Mouse (Mus musculus) ES-Bruce4 (cell line): ENCODE measurements at regions not wholly inside any gene's neighbourhood (a gene's known extent, or its start where the extent isn't known, plus 50 kb on each side); places are given as distances from the start of the nearest gene placed in this dataset.

ENCODE experiments used
- H3K27ac ChIP-seq: 2 replicates; pipeline ENCODE4 v1.5.1; 2012; ENCODE audit warnings: low read length, inconsistent platforms; ENCODE audit not compliant: insufficient read depth
- H3K27me3 ChIP-seq: 2 replicates; pipeline ENCODE4 v1.6.1; 2012; ENCODE audit warnings: mild to moderate bottlenecking, low read length, inconsistent platforms; ENCODE audit not compliant: control insufficient read depth, poor library complexity, insufficient read depth, severe bottlenecking
- H3K36me3 ChIP-seq: 2 replicates; pipeline ENCODE4 v1.6.1; 2012; ENCODE audit warnings: inconsistent platforms, mild to moderate bottlenecking, low read length, moderate library complexity; ENCODE audit not compliant: control insufficient read depth, poor library complexity, insufficient read depth, severe bottlenecking
- H3K4me1 ChIP-seq: one replicate; pipeline ENCODE4 v1.8.1; 2011; ENCODE audit warnings: low read length; ENCODE audit not compliant: control insufficient read depth, insufficient read depth
- H3K4me3 ChIP-seq: 2 replicates; pipeline ENCODE4 v1.5.1; 2011; ENCODE audit warnings: low read depth, mild to moderate bottlenecking, low read length
- H3K9ac ChIP-seq: 2 replicates; pipeline ENCODE4 v1.6.1; 2012; ENCODE audit warnings: low read depth, mild to moderate bottlenecking, inconsistent platforms; ENCODE audit not compliant: poor library complexity, severe bottlenecking
- H3K9me3 ChIP-seq: replicated peaks from 2 replicates; pipeline ENCODE4 v1.6.1; 2012; ENCODE audit warnings: mild to moderate bottlenecking, low read length, inconsistent platforms; ENCODE audit not compliant: control insufficient read depth, poor library complexity, insufficient read depth, severe bottlenecking
- CTCF ChIP-seq: IDR thresholded peaks from one replicate; pipeline ENCODE4 v1.8.1; 2011; ENCODE audit warnings: low read depth, low read length
- EP300 ChIP-seq: IDR thresholded peaks from 2 replicates; pipeline ENCODE4 v1.6.1; 2011; ENCODE audit warnings: low read depth, low read length; ENCODE audit not compliant: insufficient read depth
- POLR2A ChIP-seq: IDR thresholded peaks from one replicate; pipeline ENCODE4 v1.8.1; 2011; ENCODE audit warnings: low read length; ENCODE audit not compliant: insufficient read depth

GRCm38 (mm10) chr13:28531534-28531999 lies 274.2 kb downstream of the Gm11361 start:
- no peak overlapping the region for H3K27ac ChIP-seq
- no peaks in the 10 kb centered on the region for H3K36me3 ChIP-seq
- no peak overlapping the region for H3K9ac ChIP-seq
- no peaks in the 10 kb centered on the region for H3K4me1 ChIP-seq
- no peak overlapping the region for H3K4me3 ChIP-seq
- no peaks in the 10 kb centered on the region for H3K27me3 ChIP-seq
- TF ChIP-seq CTCF (no peak), EP300 (no peak), POLR2A (no peak)
- H3K9me3 ChIP-seq, result no peaks in the 10 kb centered on the region; the same call in 1 of the 2 replicates

GRCm38 (mm10) chr13:28530947-28531346 lies 273.6 kb downstream of the Gm11361 start:
- Histone ChIP-seq H3K9me3 (no peaks in the 10 kb centered on the region; the same call in 1 of the 2 replicates), H3K4me3 (no peak overlapping the region), H3K27ac (no peak overlapping the region), H3K36me3 (no peaks in the 10 kb centered on the region), H3K9ac (no peak overlapping the region), H3K27me3 (no peaks in the 10 kb centered on the region), H3K4me1 (no peaks in the 10 kb centered on the region)
- TF ChIP-seq EP300, result no peak
- no peak for TF ChIP-seq CTCF
- no peak for TF ChIP-seq POLR2A

GRCm38 (mm10) chr13:28528898-28529511 lies 271.7 kb downstream of the Gm11361 start:
- no peaks in the 10 kb centered on the region for H3K27me3 ChIP-seq
- H3K4me3 ChIP-seq, result no peak overlapping the region
- no peaks in the 10 kb centered on the region for H3K4me1 ChIP-seq
- H3K36me3 ChIP-seq, result no peaks in the 10 kb centered on the region
- H3K27ac ChIP-seq, result no peak overlapping the region
- TF ChIP-seq EP300 (no peak), CTCF (no peak), POLR2A (no peak)
- no peak overlapping the region for H3K9ac ChIP-seq
- H3K9me3 ChIP-seq, result no peaks in the 10 kb centered on the region; the same call in 1 of the 2 replicates

GRCm38 (mm10) chr13:28526299-28526698 lies 269.0 kb downstream of the Gm11361 start:
- Histone ChIP-seq H3K36me3 (no peaks in the 10 kb centered on the region), H3K9me3 (no peaks in the 10 kb centered on the region; the same call in 1 of the 2 replicates), H3K27me3 (no peaks in the 10 kb centered on the region), H3K9ac (no peak overlapping the region), H3K27ac (no peak overlapping the region), H3K4me1 (no peaks in the 10 kb centered on the region), H3K4me3 (no peak overlapping the region)
- TF ChIP-seq CTCF, result no peak
- TF ChIP-seq POLR2A, result no peak
- no peak for TF ChIP-seq EP300

GRCm38 (mm10) chr13:28524411-28524810 lies 267.1 kb downstream of the Gm11361 start:
- no peaks in the 10 kb centered on the region for H3K9me3 ChIP-seq
- no peaks in the 10 kb centered on the region for H3K4me1 ChIP-seq

GRCm38 (mm10) chr13:28520127-28520482 lies 262.8 kb downstream of the Gm11361 start:
- no peaks in the 10 kb centered on the region for H3K27me3 ChIP-seq
- no peak overlapping the region for H3K27ac ChIP-seq
- H3K4me1 ChIP-seq, result no peaks in the 10 kb centered on the region
- H3K36me3 ChIP-seq, result no peaks in the 10 kb centered on the region
- H3K9me3 ChIP-seq, result no peaks in the 10 kb centered on the region
- H3K4me3 ChIP-seq, result no peak overlapping the region
- no peak overlapping the region for H3K9ac ChIP-seq
- TF ChIP-seq EP300 (no peak), CTCF (no peak), POLR2A (no peak)

More at GRCm38 (mm10) chr13:28524411-28524810, 267.1 kb downstream of the Gm11361 start:
- Histone ChIP-seq H3K36me3 (no peaks in the 10 kb centered on the region), H3K4me3 (no peak overlapping the region), H3K27ac (no peak overlapping the region), H3K9ac (no peak overlapping the region), H3K27me3 (no peaks in the 10 kb centered on the region)
- no peak for TF ChIP-seq POLR2A
